ENCODE assay signal across 18 mouse cellular contexts in the genomic region with DNA sequence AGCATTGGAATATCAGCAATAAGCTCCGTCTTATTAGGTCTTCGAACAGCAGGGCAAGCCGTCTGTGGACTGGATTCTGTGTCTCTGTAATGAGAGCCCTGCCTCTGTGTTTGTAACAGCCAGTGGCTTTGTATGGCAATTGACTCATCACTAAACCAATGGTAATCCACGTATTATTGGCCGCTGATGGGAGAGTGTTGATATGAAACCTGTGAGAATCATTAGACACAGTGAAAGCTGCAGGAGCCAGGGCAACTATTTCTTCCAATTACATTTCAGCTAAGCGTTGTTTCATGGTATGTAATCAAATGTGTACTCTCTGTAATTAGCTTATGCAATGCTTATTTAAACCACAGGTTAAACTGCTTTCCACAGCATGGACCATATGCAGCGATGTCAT.
"Had no signal": no experiment of that assay in that cellular context is flagged by ENCODE, and none has a peak within 500 bp of the region (broad histone marks: within the 10 kb centered on the region; RNA-seq: fewer than 3 reads in every experiment).

No protein-coding gene starts in this region.

- H3K27me3 ChIP-seq: limb, embryonic 12.5 days; limb, embryonic 15.5 days; midbrain, embryonic 13.5 days; neural tube, embryonic 12.5 days had no signal

- H3K27ac ChIP-seq: limb, embryonic 12.5 days; limb, embryonic 15.5 days; liver, embryonic 14.5 days; macrophage; midbrain, embryonic 13.5 days; neural tube, embryonic 12.5 days had no signal

- ATAC-seq: liver, postnatal 0 days; lung, postnatal 0 days; midbrain, embryonic 13.5 days; midbrain, embryonic 16.5 days had no signal

- H3K36me3 ChIP-seq: limb, embryonic 12.5 days; limb, embryonic 15.5 days; midbrain, embryonic 13.5 days; neural tube, embryonic 12.5 days had no signal

- H3K4me2 ChIP-seq: limb, embryonic 12.5 days; limb, embryonic 15.5 days; liver, embryonic 11.5 days; lung, embryonic 14.5 days; midbrain, embryonic 13.5 days; neural tube, embryonic 12.5 days had no signal

- H3K9me3 ChIP-seq: limb, embryonic 12.5 days; limb, embryonic 15.5 days; midbrain, embryonic 13.5 days; neural tube, embryonic 12.5 days had no signal

- DNase-seq: kidney, adult 9 months; kidney, postnatal 14 days; kidney, postnatal 4 days; left cerebral cortex, postnatal 4 days; liver, postnatal 0 days; lung, embryonic 14.5 days; thymus, adult 2 months; thymus, postnatal 14 days; thymus, postnatal 4 days had no signal

- H3K4me1 ChIP-seq: limb, embryonic 12.5 days; limb, embryonic 15.5 days; midbrain, embryonic 13.5 days; neural tube, embryonic 12.5 days had no signal

- H3K9ac ChIP-seq: limb, embryonic 12.5 days; limb, embryonic 15.5 days; liver, embryonic 14.5 days; liver, postnatal 0 days; lung, embryonic 14.5 days; midbrain, embryonic 13.5 days; neural tube, embryonic 12.5 days had no signal

- H3K4me3 ChIP-seq: limb, embryonic 12.5 days; limb, embryonic 15.5 days; midbrain, embryonic 13.5 days; neural tube, embryonic 12.5 days had no signal
